Mouse (Mus musculus): ENCODE measurements around the gene Ccrl2.

The Ccrl2 gene

GRCm38 (mm10) chr9:111056798-111057543 lies at the start of gene Ccrl2:
Gene Ccrl2, minus strand, starts transcription at chr9:111057519.
- no peak for DNase-seq (ENCODE audit: low spot score in 2 of 2)

GRCm38 (mm10) chr9:111103893-111104292 lies 46.6 kb upstream of the Ccrl2 start:
- DNase-seq (ENCODE audit: low spot score in 2 of 2) = no peak

- DNase-seq (ENCODE audit: low spot score in 2 of 2) = no peak
Observed at GRCm38 (mm10) chr9:111103293-111103692, 46.0 kb upstream of the Ccrl2 start.

- no peak for DNase-seq (ENCODE audit: low spot score in 2 of 2)
Observed at GRCm38 (mm10) chr9:111100406-111100805, 43.1 kb upstream of the Ccrl2 start.

GRCm38 (mm10) chr9:111097543-111097942 lies 40.2 kb upstream of the Ccrl2 start:
- DNase-seq (ENCODE audit: low spot score in 2 of 2) = no peak

- no peak for DNase-seq (ENCODE audit: low spot score in 2 of 2)
Observed at GRCm38 (mm10) chr9:111096419-111097326, 39.4 kb upstream of the Ccrl2 start.

- no peak for DNase-seq (ENCODE audit: low spot score in 2 of 2)
Observed at GRCm38 (mm10) chr9:111095710-111096109, 38.4 kb upstream of the Ccrl2 start.

- no peak for DNase-seq (ENCODE audit: low spot score in 2 of 2)
Observed at GRCm38 (mm10) chr9:111094626-111095025, 37.3 kb upstream of the Ccrl2 start.

GRCm38 (mm10) chr9:111093094-111093493 lies 35.8 kb upstream of the Ccrl2 start:
- peak in 1 of 2 experiments; percentile 30 for DNase-seq (ENCODE audit: low spot score in 2 of 2)

GRCm38 (mm10) chr9:111092657-111093056 lies 35.3 kb upstream of the Ccrl2 start:
- no peak for DNase-seq (ENCODE audit: low spot score in 2 of 2)

GRCm38 (mm10) chr9:111088886-111089285 lies 31.6 kb upstream of the Ccrl2 start:
- no peak for DNase-seq (ENCODE audit: low spot score in 2 of 2)

GRCm38 (mm10) chr9:111087960-111088359 lies 30.6 kb upstream of the Ccrl2 start:
- no peak for DNase-seq (ENCODE audit: low spot score in 2 of 2)

- no peak for DNase-seq (ENCODE audit: low spot score in 2 of 2)
Observed at GRCm38 (mm10) chr9:111086995-111087606, 29.8 kb upstream of the Ccrl2 start.

GRCm38 (mm10) chr9:111086137-111086536 lies 28.8 kb upstream of the Ccrl2 start:
- no peak for DNase-seq (ENCODE audit: low spot score in 2 of 2)

GRCm38 (mm10) chr9:111085329-111085728 lies 28.0 kb upstream of the Ccrl2 start:
- DNase-seq (ENCODE audit: low spot score in 2 of 2) = no peak

GRCm38 (mm10) chr9:111081765-111082164 lies 24.4 kb upstream of the Ccrl2 start:
- DNase-seq (ENCODE audit: low spot score in 2 of 2) = no peak

- no peak for DNase-seq (ENCODE audit: low spot score in 2 of 2)
Observed at GRCm38 (mm10) chr9:111080801-111081200, 23.5 kb upstream of the Ccrl2 start.

GRCm38 (mm10) chr9:111077745-111078144 lies 20.4 kb upstream of the Ccrl2 start:
- DNase-seq (ENCODE audit: low spot score in 2 of 2) = no peak

GRCm38 (mm10) chr9:111072971-111073370 lies 15.7 kb upstream of the Ccrl2 start:
- no peak for DNase-seq (ENCODE audit: low spot score in 2 of 2)

GRCm38 (mm10) chr9:111072175-111072574 lies 14.9 kb upstream of the Ccrl2 start:
- no peak for DNase-seq (ENCODE audit: low spot score in 2 of 2)

GRCm38 (mm10) chr9:111070546-111070961 lies 13.2 kb upstream of the Ccrl2 start:
- no peak for DNase-seq (ENCODE audit: low spot score in 2 of 2)

- DNase-seq (ENCODE audit: low spot score in 2 of 2) = no peak
Observed at GRCm38 (mm10) chr9:111067052-111067451, 9.7 kb upstream of the Ccrl2 start.

Data from frontal cortex, postnatal 14 days (tissue).